Mouse (Mus musculus): Measurements from ENCODE around the gene Dscam. TPM values are rescaled to one million over a fixed set of nuclear protein-coding genes. Genes with fewer than 3 reads are reported as not detected.

Dscam gene
- polyA plus RNA-seq, 1 experiment from 2014 or later: 8.5 TPM

DNA sequence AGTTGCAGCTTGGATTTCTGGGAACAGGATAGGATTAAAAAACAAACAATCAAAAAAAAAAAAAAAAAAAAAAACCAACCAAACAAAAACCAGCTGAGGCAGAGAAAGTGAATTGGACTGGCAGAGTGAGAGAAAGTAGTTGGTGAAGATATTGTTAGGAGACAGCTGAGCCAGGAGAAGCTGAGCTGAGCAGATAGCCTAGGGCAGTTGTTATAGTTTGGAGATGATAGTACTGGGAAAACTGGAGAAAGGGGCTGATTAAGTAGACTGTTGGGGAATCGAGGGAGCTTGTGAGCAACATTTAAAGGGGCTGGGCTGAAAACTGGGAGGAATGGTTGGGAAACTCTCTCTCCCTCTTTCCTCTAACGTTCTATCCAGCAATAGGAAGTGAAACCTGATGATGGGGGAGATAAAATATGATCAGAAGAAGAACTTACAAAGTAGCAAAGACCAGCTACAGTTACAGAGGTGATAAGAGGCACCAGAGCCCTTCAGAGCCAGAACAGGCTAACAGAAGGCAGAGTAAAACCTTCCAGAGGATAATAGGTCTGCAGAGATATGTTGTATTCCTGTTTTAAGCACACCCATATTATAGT, 201.6 kb downstream of the Dscam start:
- H3K4me1 ChIP-seq (replicated peaks; ENCODE audit: control insufficient read depth, insufficient read depth, low read length): peaks cover 7% of the 10 kb centered on the region; the same call in 1 of the 2 replicates
- 79% methylated on average over 2 of the region's 2 CpGs for WGBS
- H3K27ac ChIP-seq (ENCODE audit: low read length): no peak overlapping the region
- H3K9ac ChIP-seq (replicated peaks; ENCODE audit: low read depth, low read length): no peak overlapping the region
- no peaks in the 10 kb centered on the region for H3K27me3 ChIP-seq (replicated peaks; ENCODE audit: control insufficient read depth, insufficient read depth, low read length)
- H3K36me3 ChIP-seq (ENCODE audit: control insufficient read depth, insufficient read depth): no peaks in the 10 kb centered on the region
- ATAC-seq: no peak
- no peaks in the 10 kb centered on the region for H3K9me3 ChIP-seq (ENCODE audit: control insufficient read depth, low read length)
- no peak overlapping the region for H3K4me3 ChIP-seq (replicated peaks; ENCODE audit: low read length)
- H3K4me2 ChIP-seq (ENCODE audit: low read length): no peak overlapping the region

DNA sequence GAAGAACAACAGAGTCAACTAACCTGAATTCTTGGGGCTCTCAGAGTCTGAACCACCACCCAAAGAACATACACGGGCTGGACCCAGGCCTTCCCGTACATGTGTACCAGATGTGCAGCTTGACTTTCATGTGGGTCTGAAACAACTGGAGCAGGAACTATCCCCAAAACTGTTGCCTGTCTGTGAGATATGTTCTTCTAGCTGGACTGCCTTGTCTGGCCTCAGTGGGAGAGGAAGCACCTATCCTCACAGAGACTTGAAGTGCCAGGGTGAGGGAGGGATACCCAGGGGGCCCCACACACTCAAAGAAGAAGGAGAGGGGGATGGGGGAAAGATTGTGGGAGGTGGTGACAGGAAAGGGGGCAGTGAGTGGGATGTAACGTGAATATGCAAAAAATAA, 210.9 kb downstream of the Dscam start:
- Histone ChIP-seq H3K4me3 (replicated peaks; ENCODE audit: low read length) (no peak overlapping the region), H3K4me2 (ENCODE audit: low read length) (no peak overlapping the region), H3K9ac (replicated peaks; ENCODE audit: low read depth, low read length) (no peak overlapping the region), H3K27ac (ENCODE audit: low read length) (no peak overlapping the region), H3K4me1 (replicated peaks; ENCODE audit: control insufficient read depth, insufficient read depth, low read length) (no peaks in the 10 kb centered on the region), H3K9me3 (ENCODE audit: control insufficient read depth, low read length) (no peaks in the 10 kb centered on the region), H3K27me3 (replicated peaks; ENCODE audit: control insufficient read depth, insufficient read depth, low read length) (no peaks in the 10 kb centered on the region), H3K36me3 (ENCODE audit: control insufficient read depth, insufficient read depth) (no peaks in the 10 kb centered on the region)
- WGBS: 90% methylated on average over 3 of the region's 3 CpGs
- no peak for ATAC-seq

DNA sequence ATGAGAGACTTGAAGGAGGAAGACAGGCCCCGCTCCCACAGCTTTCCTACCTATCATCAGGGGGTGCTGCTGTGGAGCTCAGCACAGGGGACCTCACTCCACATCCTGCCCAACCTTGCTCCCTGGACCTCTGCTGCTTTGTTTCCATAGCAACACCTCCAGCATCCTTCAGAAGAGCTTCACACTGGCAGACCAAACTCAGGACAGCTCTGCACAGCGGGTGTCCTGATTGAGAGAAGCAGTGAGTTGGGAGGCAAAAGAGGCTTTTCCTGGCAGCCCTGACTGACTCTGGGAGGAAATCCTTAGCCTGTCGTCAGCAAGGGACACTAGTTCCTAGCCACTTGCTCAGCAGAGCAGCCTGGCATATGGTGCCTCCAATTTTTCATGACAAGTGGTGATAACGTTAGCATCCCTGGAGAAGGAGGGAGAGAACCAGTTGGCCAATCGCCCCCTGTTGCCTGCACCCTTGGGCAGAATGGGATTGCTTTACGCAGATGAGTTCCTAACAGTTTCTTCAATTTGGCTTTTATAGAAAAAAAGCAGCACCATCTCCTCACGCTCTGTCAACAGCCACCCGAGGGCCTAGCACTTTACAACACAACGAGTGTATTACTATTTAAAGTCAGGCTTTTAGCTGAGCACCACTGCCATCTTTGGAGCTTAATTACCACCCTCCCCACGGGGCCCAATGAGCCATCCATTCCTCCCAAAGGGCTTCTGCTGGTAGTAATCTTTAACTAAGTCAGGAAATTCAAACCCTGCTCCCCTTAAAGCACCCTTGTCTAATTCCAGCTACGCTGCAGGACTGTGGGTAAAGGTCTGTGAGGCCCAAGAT, 224.9 kb downstream of the Dscam start:
- Histone ChIP-seq H3K4me1 (replicated peaks; ENCODE audit: control insufficient read depth, insufficient read depth, low read length) (peaks cover 14% of the 10 kb centered on the region), H3K27me3 (replicated peaks; ENCODE audit: control insufficient read depth, insufficient read depth, low read length) (no peaks in the 10 kb centered on the region), H3K4me3 (replicated peaks; ENCODE audit: low read length) (no peak overlapping the region), H3K36me3 (ENCODE audit: control insufficient read depth, insufficient read depth) (no peaks in the 10 kb centered on the region), H3K4me2 (ENCODE audit: low read length) (no peak overlapping the region), H3K27ac (ENCODE audit: low read length) (no peak overlapping the region), H3K9ac (replicated peaks; ENCODE audit: low read depth, low read length) (no peak overlapping the region), H3K9me3 (ENCODE audit: control insufficient read depth, low read length) (no peaks in the 10 kb centered on the region)
- ATAC-seq: peak; percentile 72
- 34% methylated on average over 11 of the region's 11 CpGs for WGBS

DNA sequence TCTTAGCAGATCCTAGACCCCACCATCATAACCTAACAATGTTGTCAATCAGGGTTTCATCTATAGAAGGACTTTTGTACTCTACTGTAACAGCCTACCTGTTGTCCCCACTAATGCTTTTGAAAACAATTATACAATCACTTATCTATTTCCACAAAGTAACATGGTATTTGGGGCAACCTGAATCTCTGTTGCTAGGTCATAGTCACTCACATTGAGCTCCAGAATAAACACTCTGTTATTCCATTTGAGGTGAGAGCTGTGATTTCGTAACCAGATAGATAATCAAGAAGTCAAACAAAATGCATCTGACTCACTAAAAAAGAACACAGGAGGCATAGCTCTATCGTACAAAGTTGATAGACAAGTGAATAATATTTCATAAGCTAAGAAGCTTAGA, 226.9 kb downstream of the Dscam start:
- Histone ChIP-seq H3K4me1 (replicated peaks; ENCODE audit: control insufficient read depth, insufficient read depth, low read length) (peaks cover 14% of the 10 kb centered on the region), H3K27me3 (replicated peaks; ENCODE audit: control insufficient read depth, insufficient read depth, low read length) (no peaks in the 10 kb centered on the region), H3K9me3 (ENCODE audit: control insufficient read depth, low read length) (no peaks in the 10 kb centered on the region), H3K36me3 (ENCODE audit: control insufficient read depth, insufficient read depth) (no peaks in the 10 kb centered on the region), H3K27ac (ENCODE audit: low read length) (no peak overlapping the region), H3K4me3 (replicated peaks; ENCODE audit: low read length) (no peak overlapping the region), H3K4me2 (ENCODE audit: low read length) (no peak overlapping the region), H3K9ac (replicated peaks; ENCODE audit: low read depth, low read length) (no peak overlapping the region)
- ATAC-seq: no peak
- WGBS: 91% methylated on average over 2 of the region's 2 CpGs

DNA sequence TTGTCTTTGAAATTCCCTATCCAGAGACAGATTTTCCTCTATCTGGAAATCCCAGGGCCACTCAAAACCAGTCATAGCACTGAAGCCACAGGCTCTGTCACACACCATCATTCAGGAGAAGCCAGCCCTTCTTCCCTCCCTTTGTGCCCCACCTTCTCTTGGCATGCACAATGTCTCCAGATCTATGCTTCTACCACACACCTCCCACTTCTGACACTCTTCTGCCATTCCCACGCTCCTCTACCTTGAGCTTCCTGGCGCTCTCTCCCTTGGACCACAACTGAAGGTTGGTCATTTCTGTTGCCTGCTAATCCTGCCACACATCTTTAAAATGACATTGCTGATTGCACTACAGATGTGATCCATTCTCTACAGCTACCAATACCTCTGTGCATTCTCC, 235.8 kb downstream of the Dscam start:
- Histone ChIP-seq H3K9ac (replicated peaks; ENCODE audit: low read depth, low read length) (no peak overlapping the region), H3K4me2 (ENCODE audit: low read length) (no peak overlapping the region), H3K27me3 (replicated peaks; ENCODE audit: control insufficient read depth, insufficient read depth, low read length) (no peaks in the 10 kb centered on the region), H3K4me3 (replicated peaks; ENCODE audit: low read length) (no peak overlapping the region), H3K27ac (ENCODE audit: low read length) (no peak overlapping the region), H3K36me3 (ENCODE audit: control insufficient read depth, insufficient read depth) (no peaks in the 10 kb centered on the region), H3K4me1 (replicated peaks; ENCODE audit: control insufficient read depth, insufficient read depth, low read length) (no peaks in the 10 kb centered on the region), H3K9me3 (ENCODE audit: control insufficient read depth, low read length) (no peaks in the 10 kb centered on the region)
- ATAC-seq: no peak
- WGBS: 94% methylated on average over 2 of the region's 2 CpGs

DNA sequence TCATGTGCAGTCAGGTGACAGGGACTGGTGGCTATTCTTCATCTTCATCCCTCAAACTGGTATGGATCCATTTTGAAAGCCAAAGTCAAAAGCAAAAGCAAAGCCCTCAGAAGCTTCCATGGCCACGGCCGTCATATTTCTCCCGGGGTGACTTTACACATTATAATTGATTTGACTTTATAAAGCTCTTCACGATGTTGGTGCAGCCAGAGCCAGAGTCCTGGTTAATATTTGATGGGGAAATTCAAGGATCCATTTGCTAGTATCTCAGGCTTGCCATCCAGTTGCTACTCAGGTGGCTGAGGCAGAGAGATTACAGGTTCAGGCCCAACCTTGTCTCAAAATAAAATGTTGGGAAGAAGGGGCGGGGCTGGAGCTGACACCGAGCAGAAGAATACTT, 238.3 kb downstream of the Dscam start:
- WGBS: 93% methylated on average over 6 of the region's 6 CpGs
- peaks cover 5% of the 10 kb centered on the region for H3K4me1 ChIP-seq (replicated peaks; ENCODE audit: control insufficient read depth, insufficient read depth, low read length)
- no peaks in the 10 kb centered on the region for H3K27me3 ChIP-seq (replicated peaks; ENCODE audit: control insufficient read depth, insufficient read depth, low read length)
- H3K27ac ChIP-seq (ENCODE audit: low read length): no peak overlapping the region
- H3K9me3 ChIP-seq (ENCODE audit: control insufficient read depth, low read length): no peaks in the 10 kb centered on the region
- H3K4me3 ChIP-seq (replicated peaks; ENCODE audit: low read length): no peak overlapping the region
- no peak for ATAC-seq
- H3K36me3 ChIP-seq (ENCODE audit: control insufficient read depth, insufficient read depth): no peaks in the 10 kb centered on the region
- H3K4me2 ChIP-seq (ENCODE audit: low read length): no peak overlapping the region
- no peak overlapping the region for H3K9ac ChIP-seq (replicated peaks; ENCODE audit: low read depth, low read length)

DNA sequence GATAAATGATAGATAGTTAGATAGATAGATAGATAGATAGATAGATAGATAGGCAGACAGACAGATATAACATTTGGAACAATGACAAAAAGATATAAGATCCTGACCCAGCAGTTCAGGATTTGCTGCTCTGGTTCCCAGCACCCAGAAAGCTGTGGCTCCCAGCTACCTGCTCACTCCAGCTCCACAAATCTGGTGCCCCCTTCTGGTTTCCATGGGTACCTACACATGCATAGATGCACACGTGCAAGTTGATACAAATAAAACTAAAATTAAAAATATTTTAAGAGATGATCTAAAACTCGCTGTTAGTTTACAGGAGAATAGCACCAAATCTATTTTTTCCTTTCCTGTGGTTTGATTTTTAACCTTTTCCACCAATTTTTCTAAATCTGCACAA, 238.8 kb downstream of the Dscam start:
- H3K27me3 ChIP-seq (replicated peaks; ENCODE audit: control insufficient read depth, insufficient read depth, low read length): no peaks in the 10 kb centered on the region
- peaks cover 9% of the 10 kb centered on the region for H3K4me1 ChIP-seq (replicated peaks; ENCODE audit: control insufficient read depth, insufficient read depth, low read length)
- no peak overlapping the region for H3K4me3 ChIP-seq (replicated peaks; ENCODE audit: low read length)
- H3K36me3 ChIP-seq (ENCODE audit: control insufficient read depth, insufficient read depth): no peaks in the 10 kb centered on the region
- WGBS: 90% methylated on average over 2 of the region's 2 CpGs
- no peak overlapping the region for H3K9ac ChIP-seq (replicated peaks; ENCODE audit: low read depth, low read length)
- H3K27ac ChIP-seq (ENCODE audit: low read length): no peak overlapping the region
- H3K9me3 ChIP-seq (ENCODE audit: control insufficient read depth, low read length): no peaks in the 10 kb centered on the region
- no peak for ATAC-seq
- no peak overlapping the region for H3K4me2 ChIP-seq (ENCODE audit: low read length)

DNA sequence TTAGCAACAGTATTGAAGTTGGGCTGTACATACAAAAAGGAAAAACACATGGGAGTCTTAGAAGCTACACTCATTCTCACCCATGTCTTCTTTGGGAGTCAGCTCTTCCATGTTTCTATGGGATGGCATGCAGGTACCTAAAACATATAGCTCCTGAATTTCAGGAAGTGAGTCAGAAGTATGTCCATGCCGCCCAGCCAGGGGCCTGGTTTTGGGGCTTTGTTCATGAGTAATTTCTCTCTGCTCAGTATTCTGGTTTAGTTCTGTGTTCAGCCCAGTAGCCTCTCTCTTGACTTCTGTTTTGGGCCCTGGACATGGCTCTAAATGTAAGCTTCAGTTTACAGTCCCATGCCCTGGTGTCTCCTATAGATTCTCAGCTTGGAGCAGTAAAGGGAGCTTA, 242.5 kb downstream of the Dscam start:
- H3K9me3 ChIP-seq (ENCODE audit: control insufficient read depth, low read length): no peaks in the 10 kb centered on the region
- peaks cover 9% of the 10 kb centered on the region for H3K4me1 ChIP-seq (replicated peaks; ENCODE audit: control insufficient read depth, insufficient read depth, low read length)
- H3K4me2 ChIP-seq (ENCODE audit: low read length): no peak overlapping the region
- H3K36me3 ChIP-seq (ENCODE audit: control insufficient read depth, insufficient read depth): no peaks in the 10 kb centered on the region
- WGBS: 97% methylated on average over 1 of the region's 1 CpGs
- ATAC-seq: no peak
- H3K4me3 ChIP-seq (replicated peaks; ENCODE audit: low read length): no peak overlapping the region
- no peak overlapping the region for H3K27ac ChIP-seq (ENCODE audit: low read length)
- no peaks in the 10 kb centered on the region for H3K27me3 ChIP-seq (replicated peaks; ENCODE audit: control insufficient read depth, insufficient read depth, low read length)
- H3K9ac ChIP-seq (replicated peaks; ENCODE audit: low read depth, low read length): no peak overlapping the region

DNA sequence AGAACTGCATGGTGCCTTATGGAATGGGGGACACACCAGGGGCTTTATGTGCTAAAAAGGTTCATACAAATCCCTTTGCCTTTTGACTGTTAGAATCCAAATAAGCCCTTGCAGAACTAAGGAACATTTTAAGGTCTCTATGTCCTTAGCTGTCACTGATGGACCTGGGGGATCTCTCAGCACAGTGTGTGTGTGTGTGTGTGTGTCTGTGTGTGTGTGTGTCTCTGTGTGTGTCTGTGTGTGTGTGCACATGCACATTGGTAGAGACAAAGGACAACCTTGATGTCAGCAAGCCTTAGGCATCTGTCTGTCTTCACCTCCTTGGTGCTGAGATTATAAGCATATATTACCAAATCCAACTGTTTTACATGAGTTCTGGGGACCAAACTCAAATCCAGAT, 243.1 kb downstream of the Dscam start:
- 0 out of 2 replicates have a peak, but pooled peaks have one; percentile 8 for ATAC-seq

More for the DNA sequence above, 243.1 kb downstream of the Dscam start:
- no peak overlapping the region for H3K9ac ChIP-seq (replicated peaks; ENCODE audit: low read depth, low read length)
- no peaks in the 10 kb centered on the region for H3K9me3 ChIP-seq (ENCODE audit: control insufficient read depth, low read length)
- H3K27ac ChIP-seq (ENCODE audit: low read length): peak overlapping the region; percentile 63
- peaks cover 9% of the 10 kb centered on the region for H3K4me1 ChIP-seq (replicated peaks; ENCODE audit: control insufficient read depth, insufficient read depth, low read length)
- no peaks in the 10 kb centered on the region for H3K27me3 ChIP-seq (replicated peaks; ENCODE audit: control insufficient read depth, insufficient read depth, low read length)
- no peaks in the 10 kb centered on the region for H3K36me3 ChIP-seq (ENCODE audit: control insufficient read depth, insufficient read depth)
- H3K4me2 ChIP-seq (ENCODE audit: low read length): no peak overlapping the region
- H3K4me3 ChIP-seq (replicated peaks; ENCODE audit: low read length): no peak overlapping the region
